Mouse (Mus musculus) myocyte (in vitro differentiated cells): ENCODE data around the gene B3gnt3.

Experiments
- CEBPB ChIP-seq: IDR thresholded peaks from 2 replicates; pipeline ENCODE4 v1.6.1; 2011; ENCODE audit warnings: mild to moderate bottlenecking, moderate library complexity; ENCODE audit not compliant: poor library complexity, insufficient read depth, severe bottlenecking
- MYOD1 ChIP-seq, 3 experiments: IDR thresholded peaks; one replicate each; pipeline ENCODE4 v1.6.1; 2011; ENCODE audit warnings: control low read depth in 2 of 3, low read depth in 2 of 3, mild to moderate bottlenecking in 2 of 3, moderate library complexity in 1 of 3; ENCODE audit not compliant: insufficient read length in 2 of 3, control insufficient read depth in 1 of 3
- MYOG ChIP-seq, 3 experiments: IDR thresholded peaks; one replicate each; pipeline ENCODE4 v1.6.1; 2011; ENCODE audit warnings: control low read depth in 2 of 3, low read depth in 2 of 3, mild to moderate bottlenecking in 2 of 3; ENCODE audit not compliant: insufficient read length in 2 of 3, control insufficient read depth in 1 of 3, insufficient read depth in 1 of 3
- POLR2A ChIP-seq: IDR thresholded peaks from one replicate; pipeline ENCODE4 v1.6.1; 2011; ENCODE audit warnings: low read depth, mild to moderate bottlenecking, control low read depth, moderate library complexity; ENCODE audit not compliant: insufficient read length
- POLR2AphosphoS2 ChIP-seq: IDR thresholded peaks from one replicate; pipeline ENCODE4 v1.6.1; 2011; ENCODE audit warnings: low read depth, control low read depth; ENCODE audit not compliant: insufficient read length
- USF1 ChIP-seq: IDR thresholded peaks from one replicate; pipeline ENCODE4 v1.6.1; 2011; ENCODE audit warnings: low read depth, mild to moderate bottlenecking, control low read depth, moderate library complexity

- no peak for TF ChIP-seq USF1
- no peak for TF ChIP-seq POLR2AphosphoS2
- TF ChIP-seq POLR2A = no peak
- no peak for TF ChIP-seq MYOG (IDR thresholded peaks at IDR 0.05; ENCODE audit: control insufficient read depth in 1 of 3, insufficient read depth in 1 of 3, insufficient read length in 2 of 3, low read depth in 2 of 3)
- no peak for TF ChIP-seq MYOD1 (IDR thresholded peaks at IDR 0.05; ENCODE audit: control insufficient read depth in 1 of 3, insufficient read length in 2 of 3, low read depth in 2 of 3)
- TF ChIP-seq CEBPB = no peak
Measured at GRCm38 (mm10) chr8:71731652-71732230, 30.2 kb upstream of the B3gnt3 start.
